Mouse (Mus musculus) ES-Bruce4 (cell line): ENCODE data around the gene Hmga1. TPM values are rescaled to one million over a fixed set of nuclear protein-coding genes. Genes with fewer than 3 reads are reported as not detected.
A peak's percentile ranks its signal among the peaks of the same experiment; 100 is the strongest.

Source experiments
- H3K27ac ChIP-seq: 2 replicates; pipeline ENCODE4 v1.5.1; 2012; ENCODE audit warnings: low read length, inconsistent platforms; ENCODE audit not compliant: insufficient read depth
- H3K27me3 ChIP-seq: 2 replicates; pipeline ENCODE4 v1.6.1; 2012; ENCODE audit warnings: mild to moderate bottlenecking, low read length, inconsistent platforms; ENCODE audit not compliant: control insufficient read depth, poor library complexity, insufficient read depth, severe bottlenecking
- H3K36me3 ChIP-seq: 2 replicates; pipeline ENCODE4 v1.6.1; 2012; ENCODE audit warnings: inconsistent platforms, mild to moderate bottlenecking, low read length, moderate library complexity; ENCODE audit not compliant: control insufficient read depth, poor library complexity, insufficient read depth, severe bottlenecking
- H3K4me1 ChIP-seq: one replicate; pipeline ENCODE4 v1.8.1; 2011; ENCODE audit warnings: low read length; ENCODE audit not compliant: control insufficient read depth, insufficient read depth
- H3K4me3 ChIP-seq: 2 replicates; pipeline ENCODE4 v1.5.1; 2011; ENCODE audit warnings: low read depth, mild to moderate bottlenecking, low read length
- H3K9ac ChIP-seq: 2 replicates; pipeline ENCODE4 v1.6.1; 2012; ENCODE audit warnings: low read depth, mild to moderate bottlenecking, inconsistent platforms; ENCODE audit not compliant: poor library complexity, severe bottlenecking
- H3K9me3 ChIP-seq: replicated peaks from 2 replicates; pipeline ENCODE4 v1.6.1; 2012; ENCODE audit warnings: mild to moderate bottlenecking, low read length, inconsistent platforms; ENCODE audit not compliant: control insufficient read depth, poor library complexity, insufficient read depth, severe bottlenecking
- CTCF ChIP-seq: IDR thresholded peaks from one replicate; pipeline ENCODE4 v1.8.1; 2011; ENCODE audit warnings: low read depth, low read length
- EP300 ChIP-seq: IDR thresholded peaks from 2 replicates; pipeline ENCODE4 v1.6.1; 2011; ENCODE audit warnings: low read depth, low read length; ENCODE audit not compliant: insufficient read depth
- POLR2A ChIP-seq: IDR thresholded peaks from one replicate; pipeline ENCODE4 v1.8.1; 2011; ENCODE audit warnings: low read length; ENCODE audit not compliant: insufficient read depth
- polyA plus RNA-seq: library from polyadenylated mRNA; stranded (reverse); fragments of >200 nt; gene quantifications from 2 replicates; pipeline ENCODE4 v1.2.4, GENCODE M21; 2011; ENCODE audit warnings: low read depth; ENCODE audit not compliant: missing spikeins, insufficient read depth, insufficient read length

Gene Hmga1
- polyA plus RNA-seq, 1 experiment, result 933 TPM

DNA sequence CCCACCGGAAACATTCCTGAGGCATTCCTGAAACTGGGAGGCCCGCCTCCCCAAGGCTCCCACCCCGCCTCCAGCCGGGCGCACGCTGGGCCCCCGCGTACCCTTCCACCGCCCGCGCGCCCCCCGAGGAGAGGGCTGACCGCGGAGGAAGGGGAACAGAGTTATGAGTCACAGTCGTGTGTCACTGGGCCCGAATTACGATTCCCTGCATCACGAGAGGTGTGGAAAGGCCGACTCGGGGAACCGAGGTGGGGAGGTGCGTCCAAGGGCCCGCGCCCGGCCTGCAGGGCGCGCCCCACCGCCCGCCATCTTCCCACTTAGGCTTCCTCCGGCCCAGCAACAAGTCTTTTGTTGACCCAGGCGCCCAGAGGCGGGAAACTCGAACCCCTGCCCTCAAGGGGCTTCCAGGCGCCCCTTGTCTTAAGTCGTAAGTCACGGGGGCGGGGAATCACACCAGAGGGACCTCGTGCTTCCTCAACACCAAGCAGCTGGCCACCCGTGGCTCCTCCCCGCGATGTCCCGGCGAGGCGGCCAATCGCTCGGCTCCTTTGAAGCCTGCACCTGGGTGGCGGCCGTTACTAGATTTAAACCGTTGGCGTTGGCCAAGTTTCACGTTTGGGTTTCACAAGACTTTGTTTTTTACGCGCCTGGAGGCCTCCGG is 655 bp upstream of the Hmga1 start:
- Histone ChIP-seq H3K4me3 (peak overlapping the region; percentile 61), H3K9me3 (no peaks in the 10 kb centered on the region), H3K4me1 (peaks cover 12% of the 10 kb centered on the region), H3K36me3 (peaks cover 3% of the 10 kb centered on the region), H3K27ac (peak overlapping the region; percentile 79), H3K27me3 (no peaks in the 10 kb centered on the region), H3K9ac (peak overlapping the region; percentile 98)
- no peak for TF ChIP-seq CTCF
- 0 out of 2 replicates have a peak, but pooled peaks have one; percentile 45 for TF ChIP-seq EP300
- TF ChIP-seq POLR2A, result peak; percentile 3

DNA sequence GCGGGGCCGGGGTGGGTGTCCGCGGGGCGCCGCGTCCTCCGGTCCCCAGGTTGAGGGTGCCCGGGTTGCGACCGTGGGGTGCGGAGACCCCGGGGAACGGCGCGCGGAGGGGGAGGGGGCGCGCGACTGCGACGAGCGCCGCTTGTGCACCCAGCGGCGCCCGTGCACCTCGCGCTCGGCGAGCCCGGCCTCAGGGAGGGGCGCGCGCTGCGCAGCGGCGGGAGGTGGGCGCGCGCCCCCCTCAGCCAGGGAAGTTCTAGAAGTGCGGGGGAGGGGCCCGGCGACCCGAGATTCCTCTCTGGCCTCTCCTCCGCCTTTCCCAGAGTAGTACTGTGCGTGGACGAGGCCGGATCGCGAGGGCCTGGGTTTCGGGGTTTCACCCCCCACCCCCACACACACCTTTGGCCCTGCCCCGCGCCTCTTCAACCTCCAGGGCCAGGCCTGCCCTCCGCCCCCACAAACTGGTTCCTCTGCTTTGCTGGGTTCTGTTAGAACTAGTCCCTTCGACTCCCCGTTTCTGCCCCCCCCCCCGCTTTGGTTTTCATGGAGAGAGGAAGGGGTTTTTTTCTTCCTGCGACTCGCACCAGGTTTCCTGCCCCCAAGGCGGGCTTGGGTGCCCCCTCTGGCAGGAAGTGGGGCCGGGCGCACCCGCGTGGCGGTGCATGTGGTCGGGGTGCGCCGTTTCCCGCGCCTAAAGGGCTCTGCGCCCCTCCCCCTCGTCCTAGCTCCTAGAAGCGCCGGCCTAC is 1.1 kb downstream of the Hmga1 start:
- Histone ChIP-seq H3K9me3 (no peaks in the 10 kb centered on the region), H3K27me3 (no peaks in the 10 kb centered on the region), H3K4me1 (peaks cover 9% of the 10 kb centered on the region), H3K27ac (peak overlapping the region; percentile 33; the same call in 1 of the 2 replicates), H3K4me3 (peak overlapping the region; percentile 96), H3K36me3 (peaks cover 18% of the 10 kb centered on the region), H3K9ac (peak overlapping the region; percentile 98)
- TF ChIP-seq POLR2A (no peak), CTCF (no peak), EP300 (no peak)

DNA sequence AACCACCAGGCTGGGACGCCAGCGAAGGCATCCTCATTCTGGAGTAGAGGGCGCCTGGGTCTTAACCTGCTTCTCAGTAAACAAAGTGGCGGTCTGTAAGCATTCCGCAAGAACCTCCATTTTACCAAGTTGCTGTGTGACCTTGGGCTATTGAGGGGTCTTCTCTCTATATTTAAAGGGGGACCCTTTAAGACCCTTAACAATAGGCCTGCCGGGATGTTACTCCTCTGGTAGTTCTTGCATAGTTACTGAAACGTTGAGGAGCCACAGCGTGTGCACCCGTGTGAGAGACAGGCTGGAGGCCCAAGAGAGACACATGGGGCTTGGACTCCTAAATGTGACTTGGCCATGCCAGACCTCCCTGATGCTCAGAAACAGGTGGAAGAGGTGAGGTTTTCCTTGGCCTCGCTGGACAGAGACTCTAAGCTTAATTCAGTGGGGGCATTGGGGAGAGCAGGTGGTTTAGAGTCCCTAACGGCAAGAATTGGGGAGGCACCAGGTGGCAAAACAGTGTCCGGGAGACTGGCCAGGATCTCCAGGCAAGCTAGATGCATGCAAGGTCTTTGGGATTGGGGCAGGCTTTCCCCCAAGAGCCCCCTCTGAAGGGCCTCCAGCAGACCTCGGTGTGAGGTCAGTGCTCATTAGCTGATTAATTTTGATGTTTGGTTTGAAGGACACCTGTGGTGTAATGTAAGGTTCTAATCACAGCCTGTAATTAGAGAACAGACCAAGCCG is 1.8 kb downstream of the Hmga1 start:
- peaks cover 18% of the 10 kb centered on the region for H3K36me3 ChIP-seq
- TF ChIP-seq CTCF (no peak), EP300 (no peak), POLR2A (no peak)
- H3K9ac ChIP-seq, result peak overlapping the region; percentile 98
- peak overlapping the region; percentile 96 for H3K4me3 ChIP-seq
- peaks cover 2% of the 10 kb centered on the region for H3K4me1 ChIP-seq
- H3K9me3 ChIP-seq, result no peaks in the 10 kb centered on the region
- H3K27me3 ChIP-seq, result no peaks in the 10 kb centered on the region
- H3K27ac ChIP-seq, result peak overlapping the region; percentile 33

DNA sequence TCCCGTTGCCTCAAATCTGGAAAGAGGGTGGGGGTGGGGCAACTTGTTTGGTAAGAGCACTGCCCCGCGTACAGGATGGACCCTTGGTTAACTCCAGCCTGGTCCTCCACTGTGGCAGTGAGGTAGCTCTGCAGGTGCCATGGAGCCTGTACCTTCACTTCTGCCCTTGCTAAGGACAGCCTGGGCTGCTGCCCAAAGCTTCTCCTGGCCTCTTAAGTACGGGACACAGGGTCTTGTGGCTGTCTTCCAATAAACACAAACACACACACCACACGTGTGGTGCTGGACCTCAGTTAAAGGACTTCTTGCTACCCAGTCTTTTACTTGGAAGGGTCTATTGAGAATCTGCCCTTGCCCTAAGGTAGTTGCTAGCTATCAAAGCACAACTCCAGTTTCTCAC is 2.5 kb downstream of the Hmga1 start:
- H3K4me3 ChIP-seq, result peak overlapping the region; percentile 58
- peaks cover 18% of the 10 kb centered on the region for H3K36me3 ChIP-seq
- peak overlapping the region; percentile 98 for H3K9ac ChIP-seq
- H3K27me3 ChIP-seq, result no peaks in the 10 kb centered on the region
- H3K9me3 ChIP-seq, result no peaks in the 10 kb centered on the region
- no peaks in the 10 kb centered on the region for H3K4me1 ChIP-seq
- H3K27ac ChIP-seq, result no peak overlapping the region; the same call in 1 of the 2 replicates
- TF ChIP-seq CTCF, result no peak

DNA sequence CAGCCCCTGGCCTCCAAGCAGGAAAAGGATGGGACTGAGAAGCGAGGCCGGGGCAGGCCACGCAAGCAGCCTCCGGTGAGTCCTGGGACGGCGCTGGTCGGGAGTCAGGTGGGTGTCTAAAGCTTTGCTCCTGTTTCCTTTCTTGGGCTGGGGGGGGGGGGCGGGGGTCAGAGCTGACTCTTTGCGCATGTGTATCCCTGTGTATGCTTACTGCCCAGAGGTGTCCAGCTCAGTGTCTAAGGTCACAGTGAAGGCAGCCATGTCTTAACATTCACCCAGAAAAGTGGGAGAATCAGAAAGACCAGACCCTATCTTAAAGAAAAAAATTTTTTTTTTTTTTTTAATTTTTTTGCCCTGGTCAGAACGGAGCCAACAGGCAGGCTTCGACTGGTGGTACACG is 3.3 kb downstream of the Hmga1 start:
- H3K27me3 ChIP-seq, result no peaks in the 10 kb centered on the region
- H3K9me3 ChIP-seq, result no peaks in the 10 kb centered on the region
- peak overlapping the region; percentile 98 for H3K9ac ChIP-seq
- H3K36me3 ChIP-seq, result peaks cover 18% of the 10 kb centered on the region
- H3K4me1 ChIP-seq, result no peaks in the 10 kb centered on the region
- H3K4me3 ChIP-seq, result peak overlapping the region; percentile 58
- TF ChIP-seq POLR2A (no peak), CTCF (no peak), EP300 (no peak)
- no peak overlapping the region for H3K27ac ChIP-seq
